Mouse (Mus musculus) MEL-GATA-1-ER (cell line): ENCODE measurements around the gene Galnt18.

ENCODE experiments used
- DNase-seq: peaks from one replicate; pipeline ENCODE4 v3.0.0-alpha.2; 2012; ENCODE audit warnings: low read depth; ENCODE audit errors: extremely low read depth

Gene Galnt18

DNA sequence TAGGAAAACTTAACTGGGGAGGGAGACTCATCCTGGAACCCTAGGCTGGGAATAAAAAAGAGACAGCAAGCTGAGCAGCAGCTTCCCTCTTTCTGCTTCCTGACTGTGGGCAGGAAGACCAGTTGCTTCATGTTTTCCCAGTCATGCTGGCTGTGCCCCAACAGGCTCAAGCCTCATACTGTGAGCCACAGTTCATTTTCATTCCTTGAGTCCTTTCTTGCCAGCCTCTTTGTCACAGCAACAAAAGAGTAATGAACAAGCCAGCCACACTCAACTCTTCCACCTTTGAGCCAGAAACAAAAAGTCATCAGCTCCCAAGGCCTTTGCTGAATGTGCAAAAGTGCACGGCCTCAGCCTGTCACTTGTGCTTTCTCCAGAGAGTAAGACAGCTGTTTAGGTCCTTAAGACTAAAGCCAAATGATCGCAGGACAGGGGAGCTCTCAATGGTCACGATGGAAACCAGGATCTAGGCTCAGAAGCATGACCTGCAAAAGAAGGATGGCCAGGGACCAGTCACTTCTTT is 292.9 kb downstream of the Galnt18 start:
- DNase-seq = no peak

- DNase-seq = no peak
These were observed 295.9 kb downstream of the Galnt18 start for GRCm38 (mm10) chr7:111483896-111484295.

DNA sequence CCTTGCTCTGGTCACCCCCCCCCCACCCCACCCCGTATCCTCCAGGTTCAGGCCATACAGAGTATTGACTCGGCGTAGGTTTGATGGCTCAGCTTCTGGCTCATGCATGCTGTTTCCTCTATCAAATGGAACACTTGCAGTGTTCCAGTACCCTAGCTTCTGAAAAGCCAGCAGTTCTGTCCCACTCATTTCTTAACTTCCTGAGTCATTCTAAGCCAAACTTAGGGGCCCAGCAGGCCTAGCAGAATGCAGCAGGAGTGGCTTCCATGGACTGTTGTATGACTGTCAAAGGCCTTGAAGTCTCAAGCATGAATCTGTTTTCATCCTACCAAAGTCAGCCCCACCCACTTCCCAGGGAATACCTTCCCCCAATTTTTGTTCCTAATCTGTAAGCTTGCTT is 296.5 kb downstream of the Galnt18 start:
- no peak for DNase-seq

- no peak for DNase-seq
These were observed 312.1 kb downstream of the Galnt18 start for GRCm38 (mm10) chr7:111467715-111468114.

GRCm38 (mm10) chr7:111466720-111467119 is 313.1 kb downstream of the Galnt18 start:
- no peak for DNase-seq

- no peak for DNase-seq
These were observed 313.7 kb downstream of the Galnt18 start for GRCm38 (mm10) chr7:111466121-111466520.

DNA sequence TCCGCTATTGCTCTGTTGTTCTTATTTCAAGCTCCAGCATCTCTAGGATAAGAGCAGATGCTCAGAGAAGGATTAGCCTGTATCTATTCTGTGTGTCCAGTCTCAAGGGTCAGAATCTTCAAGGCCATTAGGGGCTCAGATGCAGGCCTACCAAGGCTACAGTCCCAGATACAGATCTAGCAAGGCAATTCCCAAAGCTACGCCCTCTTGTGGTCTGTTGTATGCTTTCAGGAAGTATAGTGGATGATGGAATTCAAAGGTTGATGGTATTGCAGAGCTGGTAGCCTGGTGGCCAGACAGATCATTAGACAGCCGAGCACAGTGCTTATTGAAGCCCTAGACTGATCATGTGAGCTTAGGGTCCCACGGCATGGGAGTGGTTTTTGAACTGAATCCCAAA is 320.1 kb downstream of the Galnt18 start:
- no peak for DNase-seq

GRCm38 (mm10) chr7:111456007-111456406 is 323.8 kb downstream of the Galnt18 start:
- DNase-seq = no peak

DNA sequence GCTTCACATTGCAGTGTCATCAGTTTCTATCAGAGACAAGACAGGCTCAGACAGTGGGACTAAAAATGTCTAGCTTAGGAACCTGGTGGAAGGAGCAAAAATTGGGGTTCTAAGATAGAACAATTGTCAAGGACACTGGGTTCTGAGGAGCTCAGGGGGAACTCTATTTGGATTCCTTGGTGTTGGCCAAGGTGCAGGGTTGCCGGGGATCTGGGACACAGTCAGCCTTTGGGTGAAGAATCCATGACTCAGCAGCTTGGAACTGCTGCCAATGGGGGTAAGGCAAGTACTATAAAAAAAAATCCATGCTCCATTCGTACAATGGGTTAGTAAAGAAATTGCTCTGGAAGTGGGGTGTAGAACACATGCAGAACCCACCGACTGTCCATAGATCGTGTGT is 324.2 kb downstream of the Galnt18 start:
- DNase-seq = no peak

- no peak for DNase-seq
These were observed 327.8 kb downstream of the Galnt18 start for GRCm38 (mm10) chr7:111452000-111452399.

DNA sequence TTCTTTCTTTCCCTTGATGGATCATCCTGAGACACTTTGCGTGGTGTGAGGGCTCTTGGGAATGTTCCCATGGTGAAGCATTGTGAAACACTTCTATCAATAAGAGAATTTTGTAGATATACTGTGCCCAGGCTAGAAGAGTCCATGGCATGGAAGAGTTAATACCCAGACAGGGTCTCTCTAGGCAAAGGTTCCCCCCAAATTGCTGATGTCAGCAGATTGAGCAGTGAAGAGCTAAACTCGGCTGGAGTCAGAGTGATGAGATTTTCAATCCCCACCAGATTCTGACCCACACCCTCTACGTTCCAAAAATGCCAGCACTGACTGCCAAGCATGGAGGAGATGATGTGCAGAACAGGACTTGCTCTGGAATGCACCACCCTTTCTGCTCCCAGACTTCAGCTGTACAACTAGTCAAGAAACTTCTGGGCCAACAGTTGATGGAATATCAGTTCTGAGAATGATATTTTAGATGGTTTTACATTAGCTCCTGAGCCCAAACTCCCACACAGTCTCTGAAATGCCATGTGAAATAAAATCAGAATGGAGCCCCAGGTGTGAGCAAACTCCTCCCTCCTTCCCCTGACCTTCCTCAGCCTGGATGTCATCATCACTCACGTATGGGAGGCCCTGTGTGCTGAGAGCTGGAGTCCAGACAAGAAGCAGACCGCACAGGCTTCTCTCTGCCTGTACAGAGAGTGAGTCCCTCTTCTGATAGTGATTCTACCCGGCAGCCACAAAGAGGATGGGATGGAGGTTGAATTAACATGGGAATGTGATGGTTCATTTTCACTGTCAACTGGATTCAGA is 329.3 kb downstream of the Galnt18 start:
- DNase-seq = no peak

GRCm38 (mm10) chr7:111433173-111433572 is 346.6 kb downstream of the Galnt18 start:
- no peak for DNase-seq

DNA sequence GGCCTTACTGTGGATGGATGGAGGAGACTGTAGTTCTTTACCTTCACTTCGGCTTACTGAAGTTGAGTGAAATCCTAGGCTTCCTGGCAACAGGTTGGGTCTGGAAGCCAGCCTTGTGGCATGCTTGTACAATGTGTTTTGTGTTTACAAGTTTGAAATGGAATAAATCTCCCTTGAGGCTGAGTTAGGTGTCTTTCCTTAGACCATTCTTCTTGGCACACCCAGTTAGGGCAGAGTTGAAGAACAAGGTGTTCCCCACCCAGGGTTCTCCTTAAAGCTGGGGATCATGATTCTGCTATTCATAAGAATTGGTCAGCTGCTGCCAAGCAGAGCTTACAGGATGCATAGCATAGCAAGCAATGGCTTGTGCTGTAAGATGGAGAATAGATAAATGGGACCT is 352.4 kb downstream of the Galnt18 start:
- DNase-seq = no peak
